Mouse (Mus musculus) T-helper 1 cell (primary cell): Measurements from ENCODE around the gene Olfr1061.
"Not testable (repeated sequence)": the region's sequence is repeated elsewhere in the genome, so short reads cannot be mapped to it uniquely, and the experiment has no call there.

Experiments used
- in situ Hi-C: fragments of 300-600 bp; cut with MboI, MseI; formaldehyde crosslinking; loops from one replicate; pipeline ENCODE4 v1.15.1; 2025; ENCODE audit warnings: high pct_unique_total_duplicates

Gene Olfr1061

GRCm38 (mm10) chr2:86413950-86414349 lies at the start of gene Olfr1061:
Gene Olfr1061 (minus strand): TSS chr2:86414050.
- in situ Hi-C loops, result no loop called here

GRCm38 (mm10) chr2:86460434-86460833 lies 46.6 kb upstream of the Olfr1061 start:
- in situ Hi-C loops, result loop anchor here (10.0 kb wide), 1 partner anchor 1346 kb away; no protein-coding TSS in a partner anchor

DNA sequence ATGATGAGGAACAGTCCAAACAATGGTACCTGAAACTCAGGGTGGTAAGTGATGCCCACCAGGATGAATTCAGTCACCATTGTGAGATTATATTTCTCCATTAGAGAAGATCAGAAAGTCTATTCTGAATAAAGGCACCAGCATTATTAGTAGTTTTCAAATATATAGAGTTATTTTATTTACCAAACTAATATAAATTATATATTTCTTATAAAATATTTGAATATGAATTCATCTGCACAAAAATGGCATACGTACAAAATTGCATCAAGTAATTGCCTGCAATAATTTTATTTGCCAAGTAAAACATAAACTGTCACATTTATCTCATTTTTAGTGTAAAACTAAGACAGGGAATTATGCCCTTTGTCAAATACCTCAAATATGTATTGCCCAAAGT lies 42.3 kb upstream of the Olfr1061 start, which contains the start of gene Olfr1066:
TSS of gene Olfr1066 (minus strand) at position 101 of the 400 bp plus-strand sequence.
- in situ Hi-C loops, result no loop called here

DNA sequence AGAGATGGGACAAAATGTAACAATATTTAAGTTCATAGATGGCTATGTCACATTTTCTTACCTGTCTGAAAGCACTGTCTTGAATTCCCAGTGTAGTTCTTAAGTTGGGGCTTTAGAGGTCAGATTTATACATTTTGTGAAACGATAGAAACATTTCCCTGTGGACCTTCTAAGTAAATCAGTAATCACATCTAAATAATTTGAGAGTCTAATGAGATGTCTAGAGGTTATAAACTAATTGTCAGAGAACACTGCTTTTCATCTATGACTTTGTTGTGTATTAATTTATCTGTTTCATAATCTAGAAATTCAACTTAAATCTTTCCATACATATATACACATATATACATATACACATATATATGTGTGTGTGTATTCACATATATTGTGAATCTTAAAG lies 36.6 kb upstream of the Olfr1061 start, which contains the start of gene Olfr1065:
TSS of gene Olfr1065 (minus strand) at position 101 of the 400 bp plus-strand sequence.
- in situ Hi-C loops, result not testable (repeated sequence)

- in situ Hi-C loops, result not testable (repeated sequence)
Measured at GRCm38 (mm10) chr2:86442101-86442500, 28.3 kb upstream of the Olfr1061 start.

DNA sequence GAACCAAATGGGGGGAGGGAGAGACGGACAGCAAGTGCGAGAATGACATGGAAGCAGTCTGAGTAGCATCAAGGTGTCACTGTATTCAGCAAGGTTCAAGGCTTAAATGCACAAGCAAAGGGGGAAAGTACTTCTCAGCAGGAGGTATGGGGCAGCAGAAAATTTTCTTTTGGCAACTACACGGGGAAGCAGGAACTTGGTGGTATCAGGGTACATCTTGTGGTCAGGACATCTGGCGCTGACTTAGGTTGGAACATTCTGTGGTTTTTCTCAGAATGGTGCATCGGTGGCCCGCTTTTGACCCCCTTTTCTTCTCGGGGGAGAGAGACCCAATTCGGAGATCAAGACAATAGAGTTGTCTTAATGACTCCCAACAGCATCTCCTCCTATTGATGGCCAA lies 14.7 kb upstream of the Olfr1061 start:
- in situ Hi-C loops, result not testable (repeated sequence)

GRCm38 (mm10) chr2:86426649-86427048 lies 12.8 kb upstream of the Olfr1061 start, which contains the start of gene Olfr1062:
Gene Olfr1062 (minus strand): TSS chr2:86426749.
- in situ Hi-C loops, result not testable (repeated sequence)

GRCm38 (mm10) chr2:86395114-86395513 lies 18.7 kb downstream of the Olfr1061 start:
- in situ Hi-C loops, result no loop called here

- in situ Hi-C loops, result not testable (repeated sequence)
Measured at GRCm38 (mm10) chr2:86388461-86388860, 25.4 kb downstream of the Olfr1061 start, which contains the start of gene Olfr1058. Gene Olfr1058 (minus strand): TSS chr2:86388561.

- in situ Hi-C loops, result no loop called here
Measured at GRCm38 (mm10) chr2:86378293-86378692, 35.6 kb downstream of the Olfr1061 start, which contains the start of gene Olfr1057. Gene Olfr1057 (minus strand): TSS chr2:86378393.

- in situ Hi-C loops, result not testable (repeated sequence)
Measured at GRCm38 (mm10) chr2:86366342-86366741, 47.5 kb downstream of the Olfr1061 start.
